Mouse (Mus musculus): ENCODE measurements around the gene Tmem106b.

- TF ChIP-seq CTCF (IDR thresholded peaks at IDR 0.05; ENCODE audit: insufficient read depth, low read depth, low read length) (no peak), POLR2A (IDR thresholded peaks at IDR 0.05; ENCODE audit: insufficient read depth, low read depth, low read length) (no peak)
Observed at GRCm38 (mm10) chr6:13062063-13062462, 7.5 kb upstream of the Tmem106b start.
